Mouse (Mus musculus): Measurements from ENCODE around the gene Cdc42se1. TPM values are rescaled to one million over a fixed set of nuclear protein-coding genes. Genes with fewer than 3 reads are reported as not detected.

The Cdc42se1 gene
- total and polyA plus RNA-seq, 3 experiments, result 88.3 to 128 (median 109) TPM

GRCm38 (mm10) chr3:95233303-95233980 lies 4.9 kb downstream of the Cdc42se1 start:
- Histone ChIP-seq H3K4me3 (ENCODE audit: low read depth, low read length) (no peak overlapping the region), H3K27me3 (ENCODE audit: insufficient read depth, low read length) (no peaks in the 10 kb centered on the region), H3K9me3 (replicated peaks) (no peaks in the 10 kb centered on the region), H3K4me1 (ENCODE audit: insufficient read depth, low read depth, low read length) (peaks cover 48% of the 10 kb centered on the region), H3K36me3 (replicated peaks) (peaks cover 81% of the 10 kb centered on the region)
- DNase-seq (ENCODE audit: low spot score) (no peak), ATAC-seq (ENCODE audit: extremely low read depth, insufficient number of reproducible peaks, low FRiP score, poor library complexity, severe bottlenecking) (no peak)
- no peak for TF ChIP-seq TAL1 (conservative IDR thresholded peaks at IDR 0.05; ENCODE audit: low read depth, low read length)
- no peak for TF ChIP-seq CTCF (IDR thresholded peaks at IDR 0.05; ENCODE audit: low read depth, low read length)
- no peak for TF ChIP-seq GATA1 (IDR thresholded peaks at IDR 0.05; ENCODE audit: borderline replicate concordance, low read length)
- TF ChIP-seq GATA2 (IDR thresholded peaks at IDR 0.05; ENCODE audit: borderline replicate concordance, low read depth, low read length), result no peak
- no peak for TF ChIP-seq POLR2AphosphoS5 (IDR thresholded peaks at IDR 0.05; ENCODE audit: insufficient replicate concordance, low read depth, low read length)

DNA sequence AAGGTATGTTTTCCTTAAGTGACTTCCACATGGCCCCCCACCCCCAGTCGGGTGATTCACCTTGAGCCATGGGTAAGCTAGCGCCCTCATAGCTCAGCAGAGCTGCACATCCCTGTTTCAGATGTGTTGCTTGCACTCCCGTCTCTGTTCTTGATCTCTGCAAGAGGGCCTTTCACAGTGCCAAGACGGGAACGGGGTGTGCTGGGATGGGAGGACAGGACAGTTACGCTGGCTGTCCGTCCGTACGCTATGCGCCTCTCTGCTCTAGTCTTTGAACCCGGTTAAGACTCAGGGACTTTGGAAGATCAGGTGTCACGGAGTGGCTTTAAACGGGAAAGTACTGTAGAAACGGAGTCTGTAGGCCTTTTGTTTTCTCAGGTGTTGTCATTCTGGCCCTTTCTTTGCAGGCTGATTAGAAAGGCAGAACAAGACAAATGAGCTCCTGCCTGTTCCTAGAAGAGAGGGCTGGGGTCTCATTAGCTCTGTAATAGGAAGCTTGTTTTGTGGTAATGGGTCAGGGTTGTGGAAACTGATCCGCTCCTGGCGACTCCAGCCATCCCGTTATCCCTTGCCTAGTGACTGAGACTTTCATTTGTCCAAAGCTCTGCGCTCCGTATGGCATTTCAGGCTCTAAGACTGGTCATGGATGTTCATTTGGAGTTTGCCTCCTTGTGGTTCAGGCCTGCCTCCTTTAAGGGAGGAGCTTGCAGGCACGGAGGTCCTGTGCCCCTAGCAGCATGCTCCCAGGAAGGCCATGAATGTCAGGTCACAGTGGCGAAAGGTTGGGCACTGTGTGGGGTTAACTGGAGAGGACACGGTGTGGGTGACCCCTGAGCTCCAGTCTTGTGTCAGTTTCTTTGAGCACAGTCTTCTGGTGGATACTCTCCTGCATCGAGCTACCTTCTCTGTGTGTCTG lies 7.1 kb downstream of the Cdc42se1 start:
- Histone ChIP-seq H3K4me3 (ENCODE audit: low read depth, low read length) (no peak overlapping the region), H3K27me3 (ENCODE audit: insufficient read depth, low read length) (no peaks in the 10 kb centered on the region), H3K36me3 (replicated peaks) (peaks cover 93% of the 10 kb centered on the region), H3K9me3 (replicated peaks) (no peaks in the 10 kb centered on the region), H3K4me1 (ENCODE audit: insufficient read depth, low read depth, low read length) (peaks cover 37% of the 10 kb centered on the region)
- DNase-seq (ENCODE audit: low spot score) (no peak), ATAC-seq (ENCODE audit: extremely low read depth, insufficient number of reproducible peaks, low FRiP score, poor library complexity, severe bottlenecking) (no peak)
- no peak for TF ChIP-seq GATA1 (IDR thresholded peaks at IDR 0.05; ENCODE audit: borderline replicate concordance, low read length)
- no peak for TF ChIP-seq TAL1 (conservative IDR thresholded peaks at IDR 0.05; ENCODE audit: low read depth, low read length)
- no peak for TF ChIP-seq POLR2AphosphoS5 (IDR thresholded peaks at IDR 0.05; ENCODE audit: insufficient replicate concordance, low read depth, low read length)
- TF ChIP-seq CTCF (IDR thresholded peaks at IDR 0.05; ENCODE audit: low read depth, low read length), result no peak
- TF ChIP-seq GATA2 (IDR thresholded peaks at IDR 0.05; ENCODE audit: borderline replicate concordance, low read depth, low read length), result no peak

- no peaks in the 10 kb centered on the region for H3K9me3 ChIP-seq (replicated peaks)
- TF ChIP-seq GATA1 (IDR thresholded peaks at IDR 0.05; ENCODE audit: borderline replicate concordance, low read length) (no peak), GATA2 (IDR thresholded peaks at IDR 0.05; ENCODE audit: borderline replicate concordance, low read depth, low read length) (no peak), TAL1 (conservative IDR thresholded peaks at IDR 0.05; ENCODE audit: low read depth, low read length) (no peak), CTCF (IDR thresholded peaks at IDR 0.05; ENCODE audit: low read depth, low read length) (no peak), POLR2AphosphoS5 (IDR thresholded peaks at IDR 0.05; ENCODE audit: insufficient replicate concordance, low read depth, low read length) (no peak)
- peaks cover 17% of the 10 kb centered on the region for H3K4me1 ChIP-seq (ENCODE audit: insufficient read depth, low read depth, low read length)
- no peaks in the 10 kb centered on the region for H3K27me3 ChIP-seq (ENCODE audit: insufficient read depth, low read length)
- H3K36me3 ChIP-seq (replicated peaks), result peaks cover 74% of the 10 kb centered on the region
- DNase-seq (ENCODE audit: low spot score) (no peak), ATAC-seq (ENCODE audit: extremely low read depth, insufficient number of reproducible peaks, low FRiP score, poor library complexity, severe bottlenecking) (no peak)
- H3K4me3 ChIP-seq (ENCODE audit: low read depth, low read length), result no peak overlapping the region
Measured at GRCm38 (mm10) chr3:95237541-95238099, 9.1 kb downstream of the Cdc42se1 start.

GRCm38 (mm10) chr3:95239022-95239421 lies 10.5 kb downstream of the Cdc42se1 start:
- Histone ChIP-seq H3K9me3 (replicated peaks) (no peaks in the 10 kb centered on the region), H3K27me3 (ENCODE audit: insufficient read depth, low read length) (no peaks in the 10 kb centered on the region), H3K4me1 (ENCODE audit: insufficient read depth, low read depth, low read length) (peaks cover 10% of the 10 kb centered on the region), H3K4me3 (ENCODE audit: low read depth, low read length) (no peak overlapping the region), H3K36me3 (replicated peaks) (peaks cover 60% of the 10 kb centered on the region)
- TF ChIP-seq TAL1 (conservative IDR thresholded peaks at IDR 0.05; ENCODE audit: low read depth, low read length) (no peak), POLR2AphosphoS5 (IDR thresholded peaks at IDR 0.05; ENCODE audit: insufficient replicate concordance, low read depth, low read length) (no peak), GATA2 (IDR thresholded peaks at IDR 0.05; ENCODE audit: borderline replicate concordance, low read depth, low read length) (no peak), CTCF (IDR thresholded peaks at IDR 0.05; ENCODE audit: low read depth, low read length) (no peak), GATA1 (IDR thresholded peaks at IDR 0.05; ENCODE audit: borderline replicate concordance, low read length) (no peak)
- DNase-seq (ENCODE audit: low spot score) (no peak), ATAC-seq (ENCODE audit: extremely low read depth, insufficient number of reproducible peaks, low FRiP score, poor library complexity, severe bottlenecking) (no peak)

GRCm38 (mm10) chr3:95239971-95240370 lies 11.4 kb downstream of the Cdc42se1 start:
- Histone ChIP-seq H3K9me3 (replicated peaks) (no peaks in the 10 kb centered on the region), H3K4me3 (ENCODE audit: low read depth, low read length) (no peak overlapping the region), H3K4me1 (ENCODE audit: insufficient read depth, low read depth, low read length) (peaks cover 10% of the 10 kb centered on the region), H3K36me3 (replicated peaks) (peaks cover 50% of the 10 kb centered on the region), H3K27me3 (ENCODE audit: insufficient read depth, low read length) (no peaks in the 10 kb centered on the region)
- DNase-seq (ENCODE audit: low spot score) (no peak), ATAC-seq (ENCODE audit: extremely low read depth, insufficient number of reproducible peaks, low FRiP score, poor library complexity, severe bottlenecking) (no peak)
- no peak for TF ChIP-seq GATA1 (IDR thresholded peaks at IDR 0.05; ENCODE audit: borderline replicate concordance, low read length)
- 0 out of 2 replicates have a peak, but pooled peaks have one; percentile 26 for TF ChIP-seq POLR2AphosphoS5 (IDR thresholded peaks at IDR 0.05; ENCODE audit: insufficient replicate concordance, low read depth, low read length)
- no peak for TF ChIP-seq CTCF (IDR thresholded peaks at IDR 0.05; ENCODE audit: low read depth, low read length)

- TF ChIP-seq CTCF (IDR thresholded peaks at IDR 0.05; ENCODE audit: low read depth, low read length), result no peak
- no peak for TF ChIP-seq POLR2AphosphoS5 (IDR thresholded peaks at IDR 0.05; ENCODE audit: insufficient replicate concordance, low read depth, low read length)
- TF ChIP-seq GATA2 (IDR thresholded peaks at IDR 0.05; ENCODE audit: borderline replicate concordance, low read depth, low read length), result no peak
- no peak for TF ChIP-seq TAL1 (conservative IDR thresholded peaks at IDR 0.05; ENCODE audit: low read depth, low read length)
- TF ChIP-seq GATA1 (IDR thresholded peaks at IDR 0.05; ENCODE audit: borderline replicate concordance, low read length), result no peak
- no peak for DNase-seq (ENCODE audit: low spot score)
- H3K4me3 ChIP-seq (ENCODE audit: low read depth, low read length), result no peak overlapping the region
- no peaks in the 10 kb centered on the region for H3K9me3 ChIP-seq (replicated peaks)
- peaks cover 41% of the 10 kb centered on the region for H3K36me3 ChIP-seq (replicated peaks)
- no peak for ATAC-seq (ENCODE audit: extremely low read depth, insufficient number of reproducible peaks, low FRiP score, poor library complexity, severe bottlenecking)
- H3K27me3 ChIP-seq (ENCODE audit: insufficient read depth, low read length), result no peaks in the 10 kb centered on the region
- peaks cover 7% of the 10 kb centered on the region; the same call in 1 of the 2 replicates for H3K4me1 ChIP-seq (ENCODE audit: insufficient read depth, low read depth, low read length)
Measured at GRCm38 (mm10) chr3:95240900-95241299, 12.4 kb downstream of the Cdc42se1 start.

All from G1E (cell line).